Mouse (Mus musculus) spleen, adult 2 months (tissue): ENCODE measurements around the gene Nxf3. TPM values are rescaled to one million over a fixed set of nuclear protein-coding genes. Genes with fewer than 3 reads are reported as not detected.
"Not testable (repeated sequence)": the region's sequence is repeated elsewhere in the genome, so short reads cannot be mapped to it uniquely, and the experiment has no call there.

Experiments used
- DNase-seq, 2 experiments: peaks; one replicate each; pipeline versions ENCODE4 v3.0.0 to v3.0.0-alpha.2; 2012 to 2021; ENCODE audit warnings: low spot score in 2 of 2, low read depth in 1 of 2
- H3K27ac ChIP-seq: fragments of 200-500 bp; 2 replicates; pipeline ENCODE4 v1.5.1; 2012; ENCODE audit warnings: low read length, inconsistent platforms; ENCODE audit not compliant: insufficient read depth
- H3K27me3 ChIP-seq: fragments of 200-500 bp; 2 replicates; pipeline ENCODE4 v1.6.1; 2012; ENCODE audit warnings: mild to moderate bottlenecking, moderate library complexity, low read length, inconsistent platforms; ENCODE audit not compliant: control insufficient read depth, insufficient read depth
- H3K36me3 ChIP-seq: fragments of 200-500 bp; 2 replicates; pipeline ENCODE4 v1.6.1; 2012; ENCODE audit warnings: mild to moderate bottlenecking, low read length, inconsistent platforms; ENCODE audit not compliant: control insufficient read depth, insufficient read depth
- H3K4me1 ChIP-seq: fragments of 200-500 bp; 2 replicates; pipeline ENCODE4 v1.6.1; 2011; ENCODE audit warnings: inconsistent platforms; ENCODE audit not compliant: control insufficient read depth, insufficient read depth, insufficient read length
- H3K4me3 ChIP-seq: fragments of 200-500 bp; 2 replicates; pipeline ENCODE4 v1.5.1; 2011; ENCODE audit warnings: mild to moderate bottlenecking, inconsistent platforms; ENCODE audit not compliant: insufficient read depth, insufficient read length; ENCODE audit errors: extremely low read depth
- CTCF ChIP-seq: fragments of 200-500 bp; IDR thresholded peaks from 2 replicates; pipeline ENCODE4 v1.5.1; 2011; ENCODE audit warnings: mild to moderate bottlenecking, inconsistent platforms; ENCODE audit not compliant: insufficient read depth, insufficient read length, insufficient replicate concordance; ENCODE audit errors: extremely low read depth
- POLR2A ChIP-seq: fragments of 200-500 bp; IDR thresholded peaks from 2 replicates; pipeline ENCODE4 v1.6.1; 2011; ENCODE audit warnings: low read depth, low read length, inconsistent platforms
- WGBS: fragments of 180-500 bp; shearing (Covaris S2); methylation state at CpG from one replicate; pipeline ENCODE4 v1.1.7; 2018; 5-methylcytosine and 5-hydroxymethylcytosine counted together
- polyA plus RNA-seq: library from polyadenylated mRNA; depleted of rRNA; stranded (reverse); fragments of >200 nt; gene quantifications from 2 replicates; pipeline ENCODE4 v1.2.3, GENCODE M21; 2012

The Nxf3 gene
- polyA plus RNA-seq, 1 experiment, result 0.02 TPM

GRCm38 (mm10) chrX:136104046-136104723 lies 19.1 kb upstream of the Nxf3 start:
- H3K27me3 ChIP-seq, result no peaks in the 10 kb centered on the region
- no peak overlapping the region for H3K4me3 ChIP-seq
- 65% methylated on average over 4 of the region's 4 CpGs for WGBS
- no peak overlapping the region for H3K27ac ChIP-seq
- no peaks in the 10 kb centered on the region for H3K4me1 ChIP-seq
- H3K36me3 ChIP-seq, result no peaks in the 10 kb centered on the region
- no peak for DNase-seq
- no peak for TF ChIP-seq CTCF
- no peak for TF ChIP-seq POLR2A

- Histone ChIP-seq H3K4me3 (no peak overlapping the region), H3K4me1 (no peaks in the 10 kb centered on the region), H3K27ac (no peak overlapping the region), H3K27me3 (no peaks in the 10 kb centered on the region), H3K36me3 (no peaks in the 10 kb centered on the region)
- WGBS, result 74% methylated on average over 2 of the region's 2 CpGs
- TF ChIP-seq CTCF, result no peak
- TF ChIP-seq POLR2A, result no peak
- no peak for DNase-seq
Measured at GRCm38 (mm10) chrX:136094421-136094820, 9.4 kb upstream of the Nxf3 start.

GRCm38 (mm10) chrX:136092497-136093279 lies 7.6 kb upstream of the Nxf3 start:
- WGBS, result 25% methylated on average over 2 of the region's 2 CpGs
- H3K27ac ChIP-seq, result no peak overlapping the region

GRCm38 (mm10) chrX:136068020-136068419 lies 17.0 kb downstream of the Nxf3 start, which contains the start of gene Bex2:
Gene Bex2, minus strand, starts transcription at chrX:136068236.
- H3K27me3 ChIP-seq, H3K36me3 ChIP-seq, H3K27ac ChIP-seq, H3K4me1 ChIP-seq, DNase-seq, H3K4me3 ChIP-seq: not testable (repeated sequence)
- no CpG with 5 or more reads among the region's 32 CpGs for WGBS

More at GRCm38 (mm10) chrX:136092497-136093279, 7.6 kb upstream of the Nxf3 start:
- no peaks in the 10 kb centered on the region for H3K36me3 ChIP-seq
- no peaks in the 10 kb centered on the region for H3K27me3 ChIP-seq
- no peak for DNase-seq
- no peaks in the 10 kb centered on the region for H3K4me1 ChIP-seq
- no peak overlapping the region for H3K4me3 ChIP-seq
- TF ChIP-seq POLR2A (no peak), CTCF (no peak)

- not testable (repeated sequence) for H3K4me3 ChIP-seq, H3K36me3 ChIP-seq, H3K27ac ChIP-seq, H3K4me1 ChIP-seq, DNase-seq, H3K27me3 ChIP-seq
- WGBS, result 31% methylated on average over 22 of the region's 48 CpGs
Measured at GRCm38 (mm10) chrX:136067201-136067991, 17.7 kb downstream of the Nxf3 start.

DNA sequence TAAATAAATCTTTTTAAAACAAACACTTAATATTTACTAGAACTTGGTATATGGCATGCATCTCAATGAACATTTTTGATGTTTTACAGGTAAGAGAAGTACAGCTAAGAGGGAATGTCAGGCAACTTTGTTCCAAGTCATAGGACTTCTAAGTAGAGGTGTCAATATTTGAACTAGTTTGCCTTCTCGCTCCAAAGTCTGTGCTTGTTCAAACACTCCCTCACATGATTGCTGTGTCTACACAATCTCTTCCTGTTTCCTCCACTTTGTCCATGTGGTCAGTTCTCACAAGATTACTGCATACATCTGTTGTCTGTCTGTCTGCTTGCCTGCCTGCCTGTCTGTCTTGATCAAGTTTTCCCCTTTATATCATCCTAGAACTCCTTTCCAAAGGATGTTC lies 24.4 kb downstream of the Nxf3 start:
- H3K4me1 ChIP-seq, result no peaks in the 10 kb centered on the region
- H3K27ac ChIP-seq, result no peak overlapping the region
- WGBS, result 70% methylated on average over 1 of the region's 1 CpGs
- no peak overlapping the region for H3K4me3 ChIP-seq
- DNase-seq, result no peak
- no peaks in the 10 kb centered on the region for H3K36me3 ChIP-seq
- TF ChIP-seq POLR2A (no peak), CTCF (no peak)
- no peaks in the 10 kb centered on the region for H3K27me3 ChIP-seq
